Mouse (Mus musculus) gastrocnemius, postnatal 4 days (tissue): ENCODE measurements around the gene Dhx34. TPM values are rescaled to one million over a fixed set of nuclear protein-coding genes. Genes with fewer than 3 reads are reported as not detected.
"Not testable (repeated sequence)": the region's sequence is repeated elsewhere in the genome, so short reads cannot be mapped to it uniquely, and the experiment has no call there.

Experiments used
- DNase-seq, 2 experiments: peaks; one replicate each; pipeline ENCODE4 v3.0.0; 2021 to 2022; ENCODE audit warnings: low spot score in 2 of 2, mixed read lengths in 2 of 2
- long read RNA-seq, 2 experiments: library from polyadenylated mRNA; stranded (forward); transcript quantifications; one replicate each; pipeline ENCODE4 v2.0.0; 2021
- total RNA-seq, 2 experiments: library from RNA; stranded (reverse); gene quantifications; 2 replicates each; pipeline ENCODE4 v1.2.3; 2021

Gene Dhx34
- total RNA-seq = 10 to 100 TPM in 1 of 2 experiments, 1 to 10 TPM in 1; 9.3 to 10.5 TPM
- long read RNA-seq, experiment 1, partial matches to known transcripts = 14 of 20 reads
- long read RNA-seq, experiment 1, other reads (novel, unspliced or antisense) = 3 of 20 reads
- long read RNA-seq, experiment 2, full-length matches to known transcripts = 6 of 27 reads
- long read RNA-seq, experiment 2, partial matches to known transcripts = 15 of 27 reads
- long read RNA-seq, experiment 2, other reads (novel, unspliced or antisense) = 6 of 27 reads

- DNase-seq = peak; percentile 92 to 95
Observed at GRCm38 (mm10) chr7:16221582-16222272, at the start of gene Dhx34. TSS of gene Dhx34 (minus strand) at chr7:16222037.

DNA sequence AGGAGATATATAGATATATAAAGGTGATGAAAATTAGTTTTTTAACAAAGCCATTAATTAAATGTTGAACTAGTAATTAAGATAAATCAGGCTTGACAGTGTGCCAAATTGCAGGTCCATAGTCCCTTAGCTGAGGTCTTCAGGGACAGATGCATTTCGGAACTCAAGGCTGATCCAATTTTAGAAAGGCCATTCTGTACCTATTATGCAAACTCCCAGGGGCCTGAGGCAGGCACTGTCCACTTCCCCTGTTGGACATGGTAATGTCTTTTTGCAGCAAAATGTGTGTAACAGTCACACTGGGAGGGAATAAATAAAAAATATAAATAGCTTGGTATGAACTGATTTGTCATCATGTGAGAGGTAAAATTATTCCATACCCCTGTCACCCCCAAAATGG, 49.3 kb upstream of the Dhx34 start:
- no peak for DNase-seq

DNA sequence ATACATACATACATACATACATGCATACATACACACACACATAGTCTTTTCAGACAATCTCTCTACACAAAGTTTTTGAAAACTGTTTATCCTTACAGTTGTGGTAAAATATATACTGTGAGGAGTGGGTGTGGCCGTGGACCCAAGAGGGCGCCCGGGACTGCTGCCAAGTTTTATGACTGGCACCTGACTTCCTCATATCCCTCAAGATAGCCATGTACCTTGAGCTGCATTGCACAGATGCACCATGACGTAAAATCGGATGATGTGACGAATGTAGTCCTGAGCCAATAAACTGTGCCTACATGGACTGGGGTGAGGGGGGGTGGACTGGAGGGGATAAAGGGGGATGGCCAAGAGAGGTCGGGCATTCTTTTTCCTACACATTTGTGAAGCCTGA, 44.8 kb upstream of the Dhx34 start:
- not testable (repeated sequence) for DNase-seq

GRCm38 (mm10) chr7:16265856-16266255, 44.0 kb upstream of the Dhx34 start:
- no peak for DNase-seq

- DNase-seq = no peak
Observed at GRCm38 (mm10) chr7:16263843-16264242, 42.0 kb upstream of the Dhx34 start.

- peak; percentile 65 to 82 for DNase-seq
Observed at GRCm38 (mm10) chr7:16263015-16263787, 41.4 kb upstream of the Dhx34 start.

DNA sequence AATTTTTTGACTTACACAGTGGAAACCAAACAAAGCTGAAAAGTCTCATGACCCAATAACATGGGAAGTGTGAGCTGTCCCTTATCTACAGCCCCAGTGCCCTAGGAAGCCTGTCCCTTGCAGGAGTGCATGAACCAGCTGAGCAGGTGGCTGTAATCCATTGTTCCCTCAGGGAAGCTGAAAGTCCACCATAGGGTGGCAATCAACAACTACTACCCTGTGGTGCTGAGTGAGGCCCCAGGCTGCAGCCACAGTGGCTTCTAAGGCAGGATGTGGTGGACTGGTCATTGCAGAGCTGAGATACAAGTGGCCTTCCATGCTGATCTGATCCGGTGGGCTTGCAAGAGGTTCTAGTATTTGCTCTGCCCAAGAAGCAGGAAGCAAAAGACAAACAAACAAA, 39.3 kb upstream of the Dhx34 start:
- DNase-seq = no peak

DNA sequence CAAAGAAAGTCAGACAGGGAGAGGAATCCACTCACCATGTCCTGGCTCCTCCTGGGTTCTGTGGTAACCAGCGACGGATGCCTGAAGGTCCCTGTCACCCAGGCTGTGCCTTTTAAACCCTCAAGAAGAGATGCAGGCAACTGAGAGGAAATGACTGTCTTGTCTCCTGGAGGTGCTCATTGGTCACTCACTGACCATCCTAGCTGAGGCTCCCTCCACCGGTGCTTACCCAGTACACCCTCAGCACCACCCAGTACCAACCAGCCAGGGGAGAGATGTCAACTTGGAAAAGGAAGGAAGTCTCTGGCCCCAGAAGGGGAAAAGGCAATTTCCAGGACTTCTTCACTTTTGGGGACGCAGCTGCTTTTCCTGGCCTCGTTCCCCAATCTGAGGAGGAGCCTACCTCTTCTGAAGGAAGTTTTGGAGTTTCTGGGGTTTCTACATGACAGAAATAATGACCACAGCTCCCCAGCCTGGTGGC, 37.3 kb upstream of the Dhx34 start, which contains the start of gene C5ar1:
Gene C5ar1 (minus strand): TSS at position 431 of the 481 bp plus-strand sequence.
- DNase-seq = no peak

- no peak for DNase-seq
Observed at GRCm38 (mm10) chr7:16257830-16258229, 36.0 kb upstream of the Dhx34 start.

- not testable (repeated sequence) for DNase-seq
Observed at GRCm38 (mm10) chr7:16255963-16256362, 34.1 kb upstream of the Dhx34 start.

- DNase-seq = no peak
Observed at GRCm38 (mm10) chr7:16254195-16254594, 32.4 kb upstream of the Dhx34 start.

- DNase-seq = no peak
Observed at GRCm38 (mm10) chr7:16250687-16251086, 28.9 kb upstream of the Dhx34 start.

GRCm38 (mm10) chr7:16245958-16246357, 24.1 kb upstream of the Dhx34 start:
- DNase-seq = no peak

GRCm38 (mm10) chr7:16244067-16244466, 22.2 kb upstream of the Dhx34 start, which contains the start of gene C5ar2:
TSS of gene C5ar2 (minus strand) at chr7:16244154.
- DNase-seq = no peak

- no peak for DNase-seq
Observed at GRCm38 (mm10) chr7:16242198-16242597, 20.4 kb upstream of the Dhx34 start.

GRCm38 (mm10) chr7:16241787-16242186, 19.9 kb upstream of the Dhx34 start:
- DNase-seq = no peak

- DNase-seq = no peak
Observed at GRCm38 (mm10) chr7:16240978-16241303, 19.1 kb upstream of the Dhx34 start.

GRCm38 (mm10) chr7:16240281-16240977, 18.6 kb upstream of the Dhx34 start:
- DNase-seq = no peak

DNA sequence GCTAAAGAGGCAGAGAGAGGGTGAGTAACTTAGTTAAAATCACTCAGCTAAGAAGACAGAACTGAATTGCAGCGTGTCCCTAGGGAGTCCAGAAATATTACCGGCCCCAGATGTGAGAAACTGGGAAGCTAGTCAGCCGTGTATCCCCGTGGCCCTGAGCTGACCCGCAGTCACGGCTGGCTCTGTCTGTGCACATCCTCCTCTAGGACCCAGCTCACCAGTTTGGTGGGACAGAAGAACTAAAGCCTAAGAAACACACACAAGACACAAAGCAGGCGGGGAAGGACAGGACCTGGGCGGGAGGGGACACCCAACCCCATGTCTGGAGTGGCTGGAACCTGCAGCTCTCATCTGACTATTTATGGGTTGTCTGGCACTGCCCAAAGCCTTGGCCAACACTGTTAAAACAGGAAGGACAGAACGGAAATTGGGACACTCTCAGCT, 17.7 kb upstream of the Dhx34 start:
- no peak for DNase-seq

- no peak for DNase-seq
Observed at GRCm38 (mm10) chr7:16229869-16230268, 8.0 kb upstream of the Dhx34 start.

DNA sequence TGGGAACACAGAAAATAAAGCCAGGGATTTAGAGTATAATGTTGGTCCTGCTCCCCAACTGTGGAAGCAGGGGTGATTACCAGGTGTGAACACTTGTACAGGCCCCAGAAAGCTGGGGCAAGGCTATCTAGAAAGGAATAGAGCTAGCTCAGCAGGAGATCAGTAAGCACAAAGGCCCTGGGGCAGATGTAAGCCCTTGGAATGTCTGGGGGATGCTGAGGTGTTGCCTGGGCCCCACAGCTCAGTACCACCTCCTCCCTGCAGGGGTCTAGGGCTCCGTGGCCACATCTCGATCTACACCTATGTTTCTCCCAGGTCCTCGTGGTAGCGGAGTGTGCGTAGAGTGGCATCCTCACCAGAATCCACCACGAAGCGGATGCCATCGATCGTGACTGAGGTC, 7.9 kb downstream of the Dhx34 start:
- DNase-seq = no peak
